Mouse (Mus musculus) gastrocnemius, adult 8-10 months (tissue): ENCODE data around the gene Glipr2. TPM values are rescaled to one million over a fixed set of nuclear protein-coding genes. Genes with fewer than 3 reads are reported as not detected.

Experiments
- DNase-seq, 2 experiments: peaks; one replicate each; pipeline ENCODE4 v3.0.0; 2022; ENCODE audit warnings: low spot score in 2 of 2
- total RNA-seq, 4 experiments: library from RNA; stranded (reverse); gene quantifications; 2 replicates each; pipeline ENCODE4 v1.2.4; 2022

Glipr2 gene
- total RNA-seq, 4 experiments from 2014 or later, result 0.58 to 1.8 (median 1.1) TPM

DNA sequence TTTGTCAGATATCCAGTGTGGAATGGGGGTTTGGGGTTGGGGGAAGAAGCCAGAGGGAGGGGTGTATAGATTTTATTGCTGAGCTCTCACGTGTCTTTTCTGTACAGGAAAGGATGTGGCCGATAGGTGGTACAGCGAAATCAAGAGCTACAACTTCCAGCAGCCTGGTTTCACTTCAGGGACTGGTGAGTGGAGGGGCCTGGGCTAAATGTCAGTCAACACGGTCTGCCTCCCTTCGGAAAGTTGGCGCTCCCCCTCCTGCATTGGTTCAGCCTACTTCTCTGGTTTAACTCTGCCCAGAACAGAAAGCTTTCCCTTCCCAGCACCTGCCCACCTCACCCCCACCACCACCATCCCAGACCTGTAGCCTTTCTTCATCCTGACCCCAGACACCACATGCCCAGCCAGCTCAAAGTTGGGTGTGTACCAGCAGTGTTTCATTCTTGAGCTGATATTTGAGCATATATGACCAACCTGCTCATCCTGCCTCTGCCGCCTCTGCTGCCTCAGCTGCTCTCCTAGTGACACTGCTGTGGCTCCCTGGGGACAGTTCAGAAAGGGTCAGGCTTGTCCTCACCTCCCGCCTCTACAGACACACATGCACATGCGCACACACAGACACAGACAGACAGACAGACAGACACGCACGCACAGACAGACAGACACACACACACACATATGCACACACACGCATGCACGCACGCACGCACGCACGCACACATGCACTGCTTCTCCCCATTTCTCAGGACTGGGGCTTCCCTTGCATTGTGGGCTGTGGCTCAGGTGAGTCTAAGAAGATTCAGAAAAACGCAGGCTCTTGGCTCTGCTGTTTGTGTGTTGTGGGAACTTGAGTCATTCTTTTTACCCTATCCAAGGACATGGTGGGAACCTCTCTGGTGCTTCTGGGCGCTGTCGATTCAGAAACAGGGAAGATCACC, 13.5 kb downstream of the Glipr2 start:
- DNase-seq, result no peak

DNA sequence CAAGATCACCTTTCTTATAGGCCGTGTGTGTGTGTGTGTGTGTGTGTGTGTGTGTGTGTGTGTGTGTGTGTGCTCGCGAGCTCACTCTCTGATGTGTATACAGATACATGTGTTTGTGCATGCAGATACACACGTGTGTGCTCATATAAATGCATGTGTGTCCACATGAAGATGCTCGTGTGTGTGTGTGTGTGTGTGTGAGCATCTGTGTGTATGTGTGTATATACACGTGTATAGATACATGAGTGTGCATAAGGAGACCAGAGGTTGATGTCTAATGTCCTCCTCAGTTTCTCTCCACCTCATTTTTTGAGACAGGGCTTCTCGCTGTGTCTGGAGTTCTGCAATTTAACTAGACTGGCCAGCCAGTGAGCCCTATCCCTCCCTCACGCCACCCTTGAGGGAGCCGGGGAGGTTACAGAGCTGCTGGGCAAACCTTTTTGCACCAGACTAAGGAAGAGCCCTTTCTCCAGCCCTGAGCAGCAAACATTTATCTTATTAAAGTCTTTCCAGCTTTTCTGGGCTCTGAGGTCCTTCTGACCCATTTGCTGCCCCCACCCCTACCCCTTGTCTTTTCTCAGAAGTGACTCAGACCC, 14.4 kb downstream of the Glipr2 start:
- DNase-seq, result no peak

DNA sequence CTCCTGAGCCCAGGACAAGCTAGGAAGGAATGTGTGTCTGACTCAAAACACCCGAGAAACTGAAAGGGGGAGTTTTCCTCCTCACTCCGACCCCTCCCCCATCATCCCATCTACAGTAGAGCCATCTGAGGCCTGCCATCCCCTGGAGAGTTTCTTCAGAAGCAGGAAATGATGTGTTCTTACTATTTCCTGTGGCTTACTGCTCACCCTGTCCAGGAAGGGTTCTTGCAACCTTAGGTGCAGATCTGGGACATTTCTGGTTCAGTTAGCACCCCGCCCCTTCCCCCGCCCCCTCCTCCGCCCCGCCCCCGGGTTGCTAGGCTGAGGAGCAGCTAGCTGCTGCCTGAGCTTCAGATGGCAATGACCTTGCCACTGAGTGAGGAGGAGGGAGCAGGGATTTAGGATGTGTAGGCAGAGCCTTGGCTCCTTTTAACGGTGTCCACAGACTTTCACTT, 15.0 kb downstream of the Glipr2 start:
- DNase-seq, result no peak

DNA sequence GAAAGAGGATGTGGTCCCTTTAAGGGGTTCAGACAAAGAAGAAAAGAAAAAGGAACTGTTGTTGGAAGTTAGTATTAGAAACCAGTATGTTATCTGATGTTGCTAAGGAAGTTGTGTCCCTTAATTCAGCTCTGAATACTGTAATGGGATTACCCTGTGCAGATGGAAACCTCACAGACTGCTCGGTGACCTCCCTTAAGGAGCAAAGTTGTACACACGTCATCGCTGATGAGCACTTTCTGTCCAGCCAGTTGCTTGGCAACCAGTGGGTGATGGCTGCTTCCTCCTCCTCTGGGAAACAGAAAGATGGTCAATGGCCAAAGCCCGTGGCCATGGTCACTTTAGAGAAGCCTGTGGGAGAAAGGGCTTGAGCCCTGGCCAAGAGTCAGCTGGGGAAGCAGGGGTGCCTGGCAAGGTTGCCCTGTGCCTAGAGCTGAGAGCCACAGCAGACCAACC, 16.4 kb downstream of the Glipr2 start:
- peak; percentile 54 to 60 for DNase-seq

DNA sequence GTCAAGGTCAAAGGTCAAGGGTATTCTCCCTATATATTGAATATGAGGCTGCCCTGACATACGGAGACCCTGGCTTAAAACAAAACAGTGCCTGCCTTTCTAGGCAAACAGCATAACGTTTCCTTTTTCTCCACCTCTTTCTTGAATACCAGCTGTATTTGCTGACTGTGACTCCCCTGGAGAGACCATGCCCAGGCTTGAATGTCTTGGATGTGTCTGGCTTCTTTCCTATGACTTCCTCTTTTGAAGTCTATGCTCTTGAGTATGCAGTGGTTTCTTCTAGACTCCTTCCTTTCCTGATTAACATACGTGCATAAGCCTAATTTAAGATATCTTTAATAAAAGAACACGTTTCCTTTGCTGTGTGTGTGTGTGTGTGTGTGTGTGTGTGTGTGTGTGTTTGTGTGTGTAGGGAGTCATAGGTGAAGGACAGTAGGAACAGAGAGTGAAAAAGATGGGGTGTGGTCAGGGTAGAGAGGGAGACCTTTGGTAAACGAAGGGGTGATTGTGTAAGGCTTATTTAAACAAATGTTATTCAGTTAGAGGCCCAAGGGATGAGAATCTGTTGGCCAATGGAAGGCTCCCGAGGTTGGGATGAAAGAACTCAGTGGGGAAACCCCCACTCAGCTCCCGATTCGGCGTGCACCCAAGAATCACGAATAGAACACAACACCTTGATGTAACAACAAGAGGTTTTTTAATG, 17.9 kb downstream of the Glipr2 start:
- DNase-seq, result no peak

DNA sequence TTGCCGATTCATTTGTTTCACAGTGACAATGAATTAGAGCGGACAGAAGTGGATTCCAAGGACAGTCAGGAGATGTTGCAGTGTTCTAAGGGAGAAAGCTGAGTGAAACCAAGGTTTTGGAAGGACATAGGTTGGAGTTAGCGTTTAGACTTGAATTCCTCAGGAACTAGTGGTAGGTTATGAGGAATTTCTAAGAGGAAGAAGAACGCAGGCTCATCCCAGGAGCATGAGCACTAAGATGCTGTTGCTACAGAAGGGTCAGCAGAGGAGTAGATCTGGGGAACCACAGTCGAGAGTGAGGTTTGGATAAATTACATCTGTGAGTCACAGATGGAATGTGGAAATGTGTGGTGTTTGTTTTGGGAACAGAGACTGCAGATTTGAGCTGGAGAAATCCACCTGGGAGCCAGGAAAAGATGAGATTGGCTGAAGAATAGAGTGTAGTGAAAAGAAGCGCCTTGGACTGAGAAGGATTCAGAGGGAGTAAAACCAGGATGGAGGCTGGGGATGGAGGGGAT, 19.1 kb downstream of the Glipr2 start:
- no peak for DNase-seq

DNA sequence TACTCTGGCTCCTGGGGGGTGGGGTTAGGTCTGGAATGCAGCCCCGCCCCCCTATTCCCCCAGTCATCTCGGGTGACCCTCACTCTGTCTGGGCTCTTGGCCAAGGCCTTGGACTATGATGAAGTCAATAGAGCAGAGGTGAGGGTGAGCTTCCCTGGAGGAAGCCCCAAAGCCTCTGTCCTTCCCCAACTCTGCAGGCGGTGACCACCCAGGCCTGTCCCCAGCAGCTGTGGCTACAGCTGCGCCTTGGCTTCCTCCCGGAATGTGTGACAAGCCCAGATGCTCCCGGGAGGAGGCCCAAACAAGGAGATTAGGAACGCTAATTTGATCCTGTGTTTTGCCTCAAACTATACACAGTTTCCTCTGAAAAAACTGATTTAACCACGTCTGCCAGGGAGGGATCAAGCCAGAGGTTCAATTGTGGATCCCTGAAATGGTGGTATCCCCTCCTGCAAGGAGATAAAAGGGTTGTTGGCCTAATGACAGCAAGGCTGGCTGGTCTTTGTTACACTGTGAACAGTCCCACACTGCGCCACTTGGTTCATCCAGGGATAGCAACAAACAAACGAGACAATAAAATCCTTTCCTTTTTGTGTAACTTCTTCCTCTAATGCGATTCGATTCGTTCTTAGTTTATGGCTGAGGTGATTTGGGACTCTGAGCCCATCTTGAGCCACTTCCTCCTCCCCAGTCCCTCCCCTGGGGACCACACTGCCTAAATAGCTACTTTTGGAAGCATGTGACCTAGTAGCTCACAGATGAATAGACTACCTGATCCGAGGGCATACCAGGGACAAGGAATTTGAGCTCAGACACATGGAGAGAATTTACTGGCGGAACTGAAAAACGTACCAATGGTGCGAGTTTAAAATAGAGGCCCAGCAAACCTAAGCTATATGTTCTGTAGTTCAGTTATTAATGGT, 21.6 kb downstream of the Glipr2 start:
- peak; percentile 27 to 35 for DNase-seq

DNA sequence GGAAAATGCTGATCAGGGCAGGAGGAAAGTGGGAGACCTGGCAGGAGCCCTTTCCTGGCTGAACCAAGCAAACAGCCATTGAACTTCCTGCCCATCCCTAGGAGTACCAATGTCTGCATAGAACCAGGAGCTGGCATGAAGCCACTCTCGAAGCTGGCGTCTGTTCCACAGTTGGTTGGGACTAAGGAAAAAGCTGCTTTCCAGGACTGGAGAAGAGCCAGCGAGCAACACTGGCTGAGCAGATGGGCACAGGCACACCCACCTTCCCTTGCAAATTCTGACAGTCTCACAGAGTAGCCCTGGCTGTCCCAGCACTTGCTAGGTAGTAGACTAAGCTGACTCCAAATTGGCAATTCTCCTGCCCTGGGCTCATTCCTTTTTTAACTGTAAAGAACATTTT, 22.5 kb downstream of the Glipr2 start:
- no peak for DNase-seq

DNA sequence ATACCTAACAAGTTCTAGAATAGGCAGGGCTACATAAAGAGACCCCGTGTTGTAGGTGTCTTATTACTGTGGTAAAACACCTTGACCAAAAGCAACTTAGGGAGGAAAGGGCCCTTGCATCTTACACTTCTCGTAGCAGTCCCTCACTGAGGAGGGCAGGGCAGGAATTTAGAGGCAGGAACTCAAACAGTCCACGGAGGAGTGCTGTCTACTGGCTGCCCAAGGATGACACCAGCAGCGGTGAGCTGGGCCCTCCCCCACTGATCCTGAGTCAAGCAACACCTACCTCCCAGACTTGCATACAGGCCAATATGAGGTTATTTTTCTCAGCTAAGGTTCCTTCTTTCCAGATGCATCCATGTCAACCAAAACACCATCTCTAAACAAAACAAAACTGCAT, 23.0 kb downstream of the Glipr2 start:
- DNase-seq, result no peak

DNA sequence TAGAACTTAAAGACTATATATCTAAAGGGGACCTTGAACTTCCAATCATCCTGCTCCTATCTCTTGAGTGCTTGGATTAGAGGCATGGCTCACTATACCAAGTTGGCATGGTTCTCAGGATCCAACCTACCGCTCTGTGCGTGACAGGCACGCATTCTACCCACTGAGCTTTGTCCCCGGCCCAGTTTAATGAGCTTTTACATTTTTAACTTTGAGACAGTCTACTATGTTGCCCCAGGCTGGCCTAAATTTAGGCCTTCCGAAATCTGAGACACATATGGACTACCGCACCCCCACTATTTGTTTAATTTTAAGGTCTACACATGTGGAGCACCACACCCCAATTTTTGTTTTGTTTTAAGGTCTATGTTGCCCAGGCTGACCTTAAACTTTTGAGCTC, 23.6 kb downstream of the Glipr2 start:
- DNase-seq, result no peak

DNA sequence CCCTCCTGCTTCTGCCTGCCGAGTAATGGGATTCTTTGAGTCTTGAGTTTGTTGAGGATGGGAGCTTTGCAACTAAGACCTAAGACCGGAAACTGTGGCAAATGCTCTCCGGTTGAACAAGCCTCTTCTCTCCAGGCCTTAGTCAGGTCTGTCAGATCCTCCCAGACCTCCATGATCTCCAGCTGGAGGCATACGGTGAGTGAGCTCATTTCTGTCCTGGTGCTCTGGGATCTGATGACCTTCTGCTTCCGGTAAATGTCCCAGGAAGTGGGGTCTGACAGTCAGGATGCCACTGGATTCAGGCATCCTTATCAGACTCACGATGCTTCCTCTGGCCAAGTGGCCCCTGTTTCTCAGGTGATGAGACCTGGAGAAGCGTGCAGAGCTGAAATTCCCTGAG, 24.1 kb downstream of the Glipr2 start:
- DNase-seq, result no peak

DNA sequence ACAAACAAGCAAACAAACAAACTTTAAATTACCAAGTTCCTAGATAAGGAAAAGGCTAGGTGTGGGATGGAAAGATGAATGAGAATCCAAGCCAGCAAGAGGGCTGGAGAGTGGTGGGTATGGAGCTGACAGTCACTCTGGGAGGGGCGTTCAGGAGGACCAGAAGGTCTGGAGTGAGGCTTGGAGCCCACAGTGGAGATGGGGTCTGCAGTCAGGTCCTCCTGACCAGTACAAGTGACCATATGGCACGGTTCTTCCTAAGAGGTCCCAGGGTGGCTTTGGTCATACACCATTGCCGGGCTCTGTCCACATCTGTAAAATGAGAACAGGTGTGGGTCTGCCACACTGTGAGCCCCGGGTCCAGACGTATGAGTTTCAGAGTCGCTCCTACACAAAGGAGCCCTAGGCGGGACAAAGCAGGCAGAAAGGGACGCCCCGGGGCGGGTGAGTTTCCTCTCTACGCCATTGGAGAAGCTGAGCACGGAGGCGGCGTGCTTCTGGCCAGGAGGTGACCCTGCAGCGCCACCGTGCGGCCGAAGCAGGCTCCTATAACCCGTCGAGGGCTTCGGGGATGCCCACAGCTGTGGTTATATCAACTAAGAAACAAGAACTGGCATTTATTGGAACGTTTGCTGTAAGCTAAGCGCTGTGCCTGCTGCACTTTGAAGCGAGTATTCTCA, 25.0 kb downstream of the Glipr2 start:
- peak; percentile 85 to 90 for DNase-seq

DNA sequence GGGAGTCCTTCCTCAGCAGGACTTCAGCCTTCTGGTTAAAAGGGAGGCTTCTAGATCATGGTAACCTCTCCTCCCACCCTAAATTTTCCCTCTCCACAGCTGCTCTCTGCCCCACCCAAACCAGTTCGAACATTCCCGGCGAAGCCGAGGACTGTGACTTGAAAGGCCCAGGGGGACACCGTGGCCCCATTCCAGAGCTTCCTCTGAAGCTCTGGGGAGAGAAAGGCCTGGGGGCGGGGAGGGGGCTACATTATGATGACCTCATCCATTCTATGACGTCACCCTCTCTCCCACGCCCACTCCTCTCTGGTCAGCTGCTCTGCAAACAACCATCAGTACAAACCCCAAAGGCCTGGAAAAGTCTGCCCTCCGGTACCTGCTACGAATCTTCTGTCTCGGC, 26.0 kb downstream of the Glipr2 start, which contains the start of gene Ccin:
TSS of gene Ccin (plus strand) at position 303 of the 400 bp plus-strand sequence.
- DNase-seq, result no peak

DNA sequence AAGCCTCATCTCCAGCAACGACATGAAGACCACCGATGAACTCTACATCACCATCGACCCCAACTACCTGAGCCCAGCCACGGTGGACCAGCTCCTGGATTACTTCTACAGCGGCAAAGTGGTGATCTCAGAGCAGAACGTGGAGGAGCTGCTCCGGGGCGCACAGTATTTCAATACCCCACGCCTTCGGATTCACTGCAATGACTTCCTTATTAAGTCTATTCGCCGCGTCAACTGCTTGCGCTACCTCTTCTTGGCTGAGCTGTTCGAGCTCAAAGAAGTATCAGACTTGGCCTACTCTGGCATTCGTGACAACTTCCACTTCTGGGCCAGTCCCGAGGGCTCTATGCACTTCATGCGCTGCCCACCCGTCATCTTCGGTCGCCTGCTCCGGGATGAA, 26.6 kb downstream of the Glipr2 start:
- no peak for DNase-seq

DNA sequence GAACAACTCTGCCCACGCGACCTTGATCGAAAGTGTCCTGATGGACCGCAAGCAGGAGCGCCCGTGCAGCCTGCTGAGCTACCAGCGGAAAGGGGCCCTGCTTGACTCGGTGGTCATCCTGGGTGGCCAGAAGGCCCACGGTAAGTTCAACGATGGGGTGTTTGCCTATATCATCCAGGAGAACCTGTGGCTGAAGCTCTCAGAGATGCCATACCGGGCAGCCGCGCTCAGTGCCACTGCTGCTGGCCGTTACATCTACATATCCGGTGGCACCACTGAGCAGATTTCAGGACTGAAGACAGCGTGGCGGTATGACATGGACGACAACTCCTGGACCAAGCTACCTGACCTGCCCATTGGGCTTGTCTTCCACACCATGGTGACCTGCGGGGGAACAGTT, 27.1 kb downstream of the Glipr2 start:
- no peak for DNase-seq

DNA sequence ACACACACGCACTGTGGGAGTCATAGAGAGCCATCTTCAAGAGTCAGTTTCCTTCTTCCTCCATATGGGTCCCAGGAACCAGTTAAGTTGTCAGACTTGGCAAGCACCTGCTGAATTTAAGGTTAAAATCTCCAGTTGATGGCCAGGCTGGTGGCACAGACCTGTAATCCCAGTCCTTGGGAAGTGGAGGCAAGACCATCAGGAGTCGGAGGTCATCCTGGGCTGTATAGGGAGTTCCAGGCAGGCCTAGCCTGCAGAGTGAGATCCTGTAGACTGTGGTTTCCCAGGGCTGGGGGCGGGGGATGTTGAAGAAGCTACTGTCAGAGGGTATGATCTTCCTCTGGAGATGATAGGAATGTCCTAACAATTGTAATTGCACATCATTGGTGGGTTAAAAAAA, 31.8 kb downstream of the Glipr2 start:
- DNase-seq, result no peak

DNA sequence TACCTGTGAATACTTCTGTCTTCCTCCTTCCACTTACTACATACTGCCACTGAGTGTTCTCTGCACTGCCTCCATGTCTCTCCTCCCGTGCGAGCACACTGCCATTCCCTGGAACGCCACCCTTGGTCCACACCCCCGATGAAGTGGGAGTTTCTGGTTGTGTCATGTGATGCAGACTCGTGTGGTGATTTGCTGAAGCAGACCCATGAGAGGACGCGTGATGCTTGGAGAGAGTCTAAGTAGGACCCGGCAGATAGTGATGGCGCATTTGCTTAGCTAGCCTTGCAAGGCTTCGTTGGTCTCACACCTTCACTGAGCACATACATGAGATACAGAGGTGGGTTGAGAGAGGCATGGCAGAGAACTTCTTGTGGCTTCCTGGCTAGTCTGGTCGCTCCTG, 35.9 kb downstream of the Glipr2 start:
- DNase-seq, result no peak

DNA sequence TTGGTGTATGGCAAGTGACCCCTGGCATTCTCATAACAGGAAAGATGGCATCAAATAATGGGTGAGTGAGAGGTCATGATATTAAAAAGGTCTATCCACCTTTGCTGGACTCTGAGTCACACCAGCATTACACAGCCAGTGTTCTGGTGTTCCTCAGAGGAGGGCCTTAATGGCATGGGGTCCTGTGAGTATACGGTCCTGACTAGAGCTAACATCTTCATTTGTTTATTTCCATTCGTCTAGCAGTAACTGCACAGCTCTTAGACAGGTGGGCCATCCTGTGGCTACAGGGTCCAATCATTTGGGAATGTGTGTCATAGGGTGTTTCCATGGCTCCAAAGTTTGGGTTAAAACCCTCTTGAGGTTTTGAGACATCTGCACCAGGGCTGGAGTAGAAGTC, 37.1 kb downstream of the Glipr2 start:
- no peak for DNase-seq

DNA sequence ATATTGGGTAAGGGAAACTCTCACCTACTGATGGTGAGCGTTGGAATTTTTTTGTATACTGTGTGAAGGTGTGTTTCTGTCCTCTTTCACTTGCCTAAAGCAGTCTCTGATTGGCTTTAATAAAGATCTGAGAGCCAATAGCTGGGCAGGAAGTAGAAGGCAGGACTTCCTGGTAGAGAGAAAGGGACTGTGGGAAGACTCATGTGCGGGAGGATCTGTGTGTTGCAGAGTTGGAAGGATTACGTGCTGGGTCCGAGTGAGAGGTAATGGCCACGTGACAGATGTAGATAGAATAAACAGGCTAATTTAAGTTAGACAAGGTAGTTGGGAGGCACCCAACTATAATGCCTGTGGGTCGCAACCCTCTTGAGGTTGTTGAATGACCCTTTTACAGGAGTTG, 46.4 kb downstream of the Glipr2 start:
- DNase-seq, result no peak

DNA sequence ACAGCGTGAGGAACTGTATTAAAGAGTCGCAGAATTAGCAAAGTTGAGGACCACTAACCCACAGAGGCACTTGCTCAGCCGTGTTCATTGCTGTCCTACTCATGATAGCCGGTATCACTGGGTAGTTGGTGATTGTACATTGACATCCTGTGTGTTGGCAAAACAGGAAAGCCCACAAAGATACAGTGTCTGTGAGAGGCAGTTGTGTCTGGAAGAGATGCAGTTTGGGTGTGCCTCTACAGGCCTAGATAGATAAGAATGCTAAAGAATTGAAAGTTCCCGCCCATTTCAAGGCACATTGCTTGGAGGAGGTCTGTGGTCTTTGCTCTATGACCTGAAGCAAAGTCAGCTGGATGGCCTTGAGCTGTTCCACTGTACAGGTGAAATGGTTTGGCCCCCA, 46.9 kb downstream of the Glipr2 start, which contains the start of gene Clta:
TSS of gene Clta (plus strand) at position 327 of the 400 bp plus-strand sequence.
- no peak for DNase-seq
